Mouse (Mus musculus) embryonic fibroblast, embryonic 13.5 days (primary cell): ENCODE measurements at regions not wholly inside any gene's neighbourhood (a gene's known extent, or its start where the extent isn't known, plus 50 kb on each side); places are given as distances from the start of the nearest gene placed in this dataset.

Source experiments
- CTCF ChIP-seq: IDR thresholded peaks from 2 replicates; pipeline ENCODE4 v1.5.1; 2011; ENCODE audit warnings: mild to moderate bottlenecking, control low read depth, low read length, moderate library complexity, borderline replicate concordance; ENCODE audit not compliant: insufficient read depth
- POLR2A ChIP-seq: IDR thresholded peaks from 2 replicates; pipeline ENCODE4 v1.6.1; 2011; ENCODE audit warnings: low read depth, mild to moderate bottlenecking, control low read depth, low read length, moderate library complexity

DNA sequence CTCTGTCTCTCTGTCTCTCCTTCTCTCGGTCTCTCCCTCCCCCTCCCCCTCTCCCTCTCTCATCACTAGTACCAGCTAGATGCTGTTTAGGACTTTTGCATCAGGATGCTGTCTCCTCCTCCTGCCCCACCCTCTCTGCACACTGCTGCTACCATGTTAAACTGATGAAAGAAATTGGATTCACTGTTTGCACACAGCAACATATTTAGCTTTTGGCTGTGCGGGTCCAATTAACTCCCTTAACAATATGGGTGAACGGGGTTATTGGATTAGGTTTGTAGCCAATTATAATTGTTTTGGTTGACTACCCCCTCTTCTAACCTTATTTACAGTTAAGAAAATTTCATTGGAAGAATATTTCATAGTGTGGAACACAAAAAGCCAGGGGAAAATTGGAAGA lies 424.0 kb upstream of the Sorcs1 start:
- no peak for TF ChIP-seq CTCF
- no peak for TF ChIP-seq POLR2A
